Mouse (Mus musculus) monocyte, adult 5-6 weeks (primary cell): Measurements from ENCODE around the gene Hist1h4h. TPM values are rescaled to one million over a fixed set of nuclear protein-coding genes. Genes with fewer than 3 reads are reported as not detected.
"Not testable (repeated sequence)": the region's sequence is repeated elsewhere in the genome, so short reads cannot be mapped to it uniquely, and the experiment has no call there.

Experiments used
- ATAC-seq: fragments of 153-309, 156-312 bp; replicated peaks from 2 replicates; pipeline ENCODE4 v1.8.0; 2017; ENCODE audit warnings: mild to moderate bottlenecking; ENCODE audit not compliant: low TSS enrichment, insufficient number of reproducible peaks, severe bottlenecking, poor library complexity, low FRiP score
- total RNA-seq: library from RNA; stranded (forward); fragments of 200-1000, 200-491, 200-594 nt; gene quantifications from 3 replicates; pipeline ENCODE4 v1.2.3, GENCODE M21; 2017

Hist1h4h gene
- total RNA-seq, 1 experiment from 2014 or later: 24.5 TPM

- no peak for ATAC-seq
These were observed 509 bp upstream of the Hist1h4h start for GRCm38 (mm10) chr13:23530181-23530900.

GRCm38 (mm10) chr13:23532262-23533075, 1.6 kb downstream of the Hist1h4h start:
- ATAC-seq: no peak

GRCm38 (mm10) chr13:23533560-23534367, 2.9 kb downstream of the Hist1h4h start, which contains the start of gene Hist1h2af:
Hist1h2af (plus strand) TSS chr13:23533906.
- ATAC-seq: peak; percentile 49

GRCm38 (mm10) chr13:23534368-23535131, 3.7 kb downstream of the Hist1h4h start:
- no peak for ATAC-seq

- peak; percentile 79 for ATAC-seq
These were observed 4.6 kb downstream of the Hist1h4h start, which contains the start of gene Hist1h3g for GRCm38 (mm10) chr13:23535137-23536075. Hist1h3g (plus strand) TSS chr13:23535422.

- no peak for ATAC-seq
These were observed 5.4 kb downstream of the Hist1h4h start for GRCm38 (mm10) chr13:23536076-23536822.

- no peak for ATAC-seq
These were observed 6.3 kb downstream of the Hist1h4h start for GRCm38 (mm10) chr13:23537006-23537710.

- 0 out of 2 replicates have a peak, but pooled peaks have one; percentile 28 for ATAC-seq
These were observed 7.4 kb downstream of the Hist1h4h start for GRCm38 (mm10) chr13:23538249-23538648.

- ATAC-seq: not testable (repeated sequence)
These were observed 9.0 kb downstream of the Hist1h4h start for GRCm38 (mm10) chr13:23539821-23540220.

GRCm38 (mm10) chr13:23541497-23541896, 10.6 kb downstream of the Hist1h4h start:
- no peak for ATAC-seq

GRCm38 (mm10) chr13:23542225-23542980, 11.6 kb downstream of the Hist1h4h start:
- ATAC-seq: not testable (repeated sequence)

- ATAC-seq: peak; percentile 98
These were observed 12.3 kb downstream of the Hist1h4h start, which contains the start of gene Hist1h2bh for GRCm38 (mm10) chr13:23542999-23543607. Hist1h2bh (minus strand) TSS chr13:23543392.

- ATAC-seq: peak; percentile 92
These were observed 13.3 kb downstream of the Hist1h4h start, which contains the start of gene Hist1h3f for GRCm38 (mm10) chr13:23543965-23544786. Hist1h3f (plus strand) TSS chr13:23544052.

- not testable (repeated sequence) for ATAC-seq
These were observed 13.9 kb downstream of the Hist1h4h start for GRCm38 (mm10) chr13:23544787-23545120.
